Mouse (Mus musculus): ENCODE data around the gene Gak.

Gene Gak

GRCm38 (mm10) chr5:108629634-108630483 lies at the start of gene Gak, which contains the start of gene Tmem175:
Gene Gak (minus strand): TSS chr5:108629755.
Gene Tmem175 (plus strand): TSS chr5:108629770.
- in situ Hi-C loops (cut with MboI; ENCODE audit: unreplicated experiment in 2 of 2), result no loop called here

GRCm38 (mm10) chr5:108678296-108678854 lies 48.8 kb upstream of the Gak start:
- in situ Hi-C loops (cut with MboI; ENCODE audit: unreplicated experiment in 2 of 2), result no loop called here

GRCm38 (mm10) chr5:108677605-108678295 lies 48.2 kb upstream of the Gak start:
- in situ Hi-C loops (cut with MboI; ENCODE audit: unreplicated experiment in 2 of 2), result no loop called here

- in situ Hi-C loops (cut with MboI; ENCODE audit: unreplicated experiment in 2 of 2), result no loop called here
Measured at GRCm38 (mm10) chr5:108676772-108677498, 47.4 kb upstream of the Gak start.

GRCm38 (mm10) chr5:108675251-108675816 lies 45.8 kb upstream of the Gak start, which contains the start of gene Slc26a1:
Gene Slc26a1 (minus strand): TSS chr5:108675569.
- in situ Hi-C loops (cut with MboI; ENCODE audit: unreplicated experiment in 2 of 2), result no loop called here

GRCm38 (mm10) chr5:108674624-108675023 lies 45.1 kb upstream of the Gak start:
- in situ Hi-C loops (cut with MboI; ENCODE audit: unreplicated experiment in 2 of 2), result loop anchor here in 1 of 2 experiments (5.0 to 25.0 kb wide), 2 partner anchors 53 to 637 kb away; no protein-coding TSS in a partner anchor

- in situ Hi-C loops (cut with MboI; ENCODE audit: unreplicated experiment in 2 of 2), result loop anchor here in 1 of 2 experiments (5.0 to 25.0 kb wide), 2 partner anchors 56 to 634 kb away; no protein-coding TSS in a partner anchor
Measured at GRCm38 (mm10) chr5:108671757-108672156, 42.2 kb upstream of the Gak start.

- in situ Hi-C loops (cut with MboI; ENCODE audit: unreplicated experiment in 2 of 2), result loop anchor here in 1 of 2 experiments (5.0 to 25.0 kb wide), 2 partner anchors 57 to 633 kb away; no protein-coding TSS in a partner anchor
Measured at GRCm38 (mm10) chr5:108670785-108671184, 41.2 kb upstream of the Gak start.

- in situ Hi-C loops (cut with MboI; ENCODE audit: unreplicated experiment in 2 of 2), result loop anchor here in 1 of 2 experiments (5.0 to 25.0 kb wide), 2 partner anchors 57 to 633 kb away; no protein-coding TSS in a partner anchor
Measured at GRCm38 (mm10) chr5:108669986-108670385, 40.4 kb upstream of the Gak start.

GRCm38 (mm10) chr5:108668977-108669936 lies 39.7 kb upstream of the Gak start, which contains the start of gene Dgkq:
Gene Dgkq (minus strand): TSS chr5:108669672.
- in situ Hi-C loops (cut with MboI; ENCODE audit: unreplicated experiment in 2 of 2), result loop anchor here in 1 of 2 experiments (25.0 kb wide), 1 partner anchor 632 kb away; no protein-coding TSS in a partner anchor

GRCm38 (mm10) chr5:108668387-108668932 lies 38.9 kb upstream of the Gak start:
- in situ Hi-C loops (cut with MboI; ENCODE audit: unreplicated experiment in 2 of 2), result loop anchor here in 1 of 2 experiments (25.0 kb wide), 1 partner anchor 631 kb away; no protein-coding TSS in a partner anchor

- in situ Hi-C loops (cut with MboI; ENCODE audit: unreplicated experiment in 2 of 2), result loop anchor here in 1 of 2 experiments (25.0 kb wide), 1 partner anchor 630 kb away; no protein-coding TSS in a partner anchor
Measured at GRCm38 (mm10) chr5:108667370-108667769, 37.8 kb upstream of the Gak start.

- in situ Hi-C loops (cut with MboI; ENCODE audit: unreplicated experiment in 2 of 2), result loop anchor here in 1 of 2 experiments (25.0 kb wide), 1 partner anchor 628 kb away; no protein-coding TSS in a partner anchor
Measured at GRCm38 (mm10) chr5:108665066-108665465, 35.5 kb upstream of the Gak start.

GRCm38 (mm10) chr5:108662772-108663171 lies 33.2 kb upstream of the Gak start:
- in situ Hi-C loops (cut with MboI; ENCODE audit: unreplicated experiment in 2 of 2), result loop anchor here in 1 of 2 experiments (25.0 kb wide), 1 partner anchor 625 kb away; no protein-coding TSS in a partner anchor

GRCm38 (mm10) chr5:108660632-108661268 lies 31.2 kb upstream of the Gak start:
- in situ Hi-C loops (cut with MboI; ENCODE audit: unreplicated experiment in 2 of 2), result loop anchor here in 1 of 2 experiments (25.0 kb wide), 1 partner anchor 623 kb away; no protein-coding TSS in a partner anchor

- in situ Hi-C loops (cut with MboI; ENCODE audit: unreplicated experiment in 2 of 2), result loop anchor here (10.0 to 25.0 kb wide), 2 partner anchors 623 to 635 kb away; no protein-coding TSS in a partner anchor
Measured at GRCm38 (mm10) chr5:108659698-108660631, 30.4 kb upstream of the Gak start, which contains the start of gene Idua. Gene Idua (plus strand): TSS chr5:108660331.
